Comparison of ENCODE assay signal across 8 mouse cellular contexts in genomic region chr14:26970439-26970932, GRCm38 (mm10). TPM values are rescaled to one million over a fixed set of nuclear protein-coding genes. Genes with fewer than 3 reads are reported as not detected.
DNase-seq lines count a peak whose midpoint lies in the region; ATAC-seq and TF ChIP-seq lines count a peak whose summit lies in the region.

No protein-coding gene starts in this region.

- H3K4me1 ChIP-seq in hindbrain, embryonic 16.5 days (ENCODE audit: control insufficient read depth, insufficient read depth, low read depth, low read length) = peaks cover 13% of the 10 kb centered on the region

- H3K9ac ChIP-seq in hindbrain, embryonic 16.5 days (ENCODE audit: low read depth, low read length) = peak overlapping the region; percentile 95

- under 1% methylated on average over 41 of the region's 53 CpGs for WGBS in hindbrain, embryonic 16.5 days

- intact Hi-C loops in left cerebral cortex, adult 2 months (cut with DNase I) = loop anchor here (5.0 to 10.0 kb wide), 3 partner anchors 134 to 454 kb away; partner anchors contain the start of genes Fam208a and Pde12

- no peaks in the 10 kb centered on the region for H3K9me3 ChIP-seq in hindbrain, embryonic 16.5 days (ENCODE audit: control insufficient read depth, low read length)

- peak overlapping the region; percentile 65 for H3K4me2 ChIP-seq in hindbrain, embryonic 16.5 days (ENCODE audit: low read length)

- peak; percentile 80 for DNase-seq in WW6 (ENCODE audit: low read depth, low spot score)
- DNase-seq in cerebellum, postnatal 4 days (ENCODE audit: low spot score in 2 of 2) = peak; percentile 99 to 100
- DNase-seq in gastrocnemius, adult 18-20 months (ENCODE audit: low spot score) = peak; percentile 97
- peak; percentile 96 to 99 for DNase-seq in left cerebral cortex, adult 2 months (ENCODE audit: extremely low spot score in 1 of 2, low spot score in 2 of 2)
- peak; percentile 95 to 98 for DNase-seq in right cerebral cortex, adult 2 months (ENCODE audit: low spot score in 2 of 2)
- DNase-seq in urinary bladder, postnatal 14 days (ENCODE audit: low spot score) = peak; percentile 99

- H3K27me3 ChIP-seq in hindbrain, embryonic 16.5 days (replicated peaks; ENCODE audit: control insufficient read depth, insufficient read depth, low read length) = no peaks in the 10 kb centered on the region

- H3K4me3 ChIP-seq in hindbrain, embryonic 16.5 days (ENCODE audit: low read length) = peak overlapping the region; percentile 99
- H3K4me3 ChIP-seq in left cerebral cortex, adult 2 months = peak overlapping the region; percentile 70

- ATAC-seq in hindbrain, embryonic 16.5 days = peak; percentile 99
- ATAC-seq in megakaryocyte, adult 5-6 weeks (ENCODE audit: poor library complexity, severe bottlenecking) = peak; percentile 95

- no peak for TF ChIP-seq CTCF in left cerebral cortex, adult 2 months (IDR thresholded peaks at IDR 0.05)

- H3K36me3 ChIP-seq in hindbrain, embryonic 16.5 days (ENCODE audit: control insufficient read depth, insufficient read depth, low read length) = no peaks in the 10 kb centered on the region

- peak overlapping the region; percentile 96 for H3K27ac ChIP-seq in hindbrain, embryonic 16.5 days (ENCODE audit: low read depth, low read length)
- H3K27ac ChIP-seq in left cerebral cortex, adult 2 months = peak overlapping the region; percentile 90

RNA-seq across cellular contexts. Expression of gene Appl1, which starts 0.5 kb away (rescaled TPM):
- total RNA-seq in gastrocnemius, adult 18-20 months (2021) = 10 to 100 TPM; 17.2 to 17.7 TPM
- 41.9 and 50.7 TPM in 2 replicates for polyA plus RNA-seq in hindbrain, embryonic 16.5 days (2015; fragmentation: Nextera tagmentation; extraction: Ambion mirVana)
- total RNA-seq in left cerebral cortex, adult 2 months (2021) = 10 to 100 TPM; 64.8 to 75.4 TPM
- total RNA-seq in megakaryocyte, adult 5-6 weeks (2015) = 19.9 and 23.8 TPM in 2 replicates
- total RNA-seq in megakaryocyte, adult 5-6 weeks (2017) = 30.8 and 38.9 TPM in 2 replicates

RNA-seq across cellular contexts. Expression of gene Hesx1, which starts 23.7 kb away (rescaled TPM):
- total RNA-seq in gastrocnemius, adult 18-20 months (2021) = not detected
- 0.32 and 0.48 TPM in 2 replicates for polyA plus RNA-seq in hindbrain, embryonic 16.5 days (2015; fragmentation: Nextera tagmentation; extraction: Ambion mirVana)
- not detected for total RNA-seq in left cerebral cortex, adult 2 months (2021)
- total RNA-seq in megakaryocyte, adult 5-6 weeks (2015) = 0.11 and 0.78 TPM in 2 replicates
- total RNA-seq in megakaryocyte, adult 5-6 weeks (2017) = 1.6 TPM in 1 of 2 replicates, not detected in the other

Comparison
In these comparisons a context has a peak if more than half of its experiments do, and no peak if none do; other contexts are left out.
1. Peak in every context shown above with its lines: DNase-seq, ATAC-seq, H3K4me3 ChIP-seq and H3K27ac ChIP-seq.